17 mouse cellular contexts compared by ENCODE assay signal in the genomic region with DNA sequence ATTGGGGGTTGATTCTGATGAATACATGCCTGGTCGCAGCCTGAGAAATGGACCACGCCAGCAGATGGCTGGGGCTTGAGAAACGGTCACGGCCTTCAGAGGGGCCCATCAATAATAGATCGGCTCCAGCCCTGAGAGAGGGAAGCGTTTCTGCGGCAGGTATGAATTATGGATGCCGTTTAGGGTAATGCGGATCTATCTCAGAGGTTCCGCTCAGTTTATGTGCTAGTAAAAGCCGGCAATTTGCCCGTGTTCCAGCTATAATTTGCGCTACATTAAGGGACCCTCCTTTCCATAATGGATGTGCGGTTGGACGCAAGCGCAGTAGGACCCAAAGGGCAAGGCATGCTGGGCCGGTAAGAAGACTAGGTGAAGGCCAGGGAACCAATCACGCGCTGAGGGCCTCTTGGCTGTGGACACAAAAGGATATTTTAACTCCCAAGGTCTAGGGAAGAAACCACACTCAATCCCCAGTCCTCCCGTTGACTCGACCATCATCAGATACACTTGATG.
DNase-seq lines count a peak whose midpoint lies in the region; ATAC-seq and TF ChIP-seq lines count a peak whose summit lies in the region.
"Had no signal": no experiment of that assay in that cellular context is flagged by ENCODE, and none has a peak within 500 bp of the region (broad histone marks: within the 10 kb centered on the region; RNA-seq: fewer than 3 reads in every experiment).

No protein-coding gene starts in this region.

- TF ChIP-seq CTCF in brain, embryonic 14.5 days (IDR thresholded peaks at IDR 0.05; ENCODE audit: borderline replicate concordance, extremely low read depth, insufficient read depth, insufficient read length), result no peak
- no peak for TF ChIP-seq CTCF in cerebellum, adult 2 months (IDR thresholded peaks at IDR 0.05; ENCODE audit: borderline replicate concordance, insufficient read depth, low read depth, low read length)

- H3K4me3 ChIP-seq in midbrain, embryonic 12.5 days, result no peak overlapping the region
- no peak overlapping the region for H3K4me3 ChIP-seq in midbrain, embryonic 11.5 days (ENCODE audit: low read depth, low read length)
- no peak overlapping the region for H3K4me3 ChIP-seq in midbrain, embryonic 15.5 days
- no peak overlapping the region for H3K4me3 ChIP-seq in limb, embryonic 10.5 days
- no peak overlapping the region for H3K4me3 ChIP-seq in cerebellum, adult 2 months (replicated peaks; ENCODE audit: insufficient read depth, low read depth, low read length)
- H3K4me3 ChIP-seq: embryonic facial prominence, embryonic 12.5 days; erythroblast, embryonic 14.5 days; forebrain, embryonic 13.5 days; heart, adult 2 months; heart, embryonic 15.5 days; limb, embryonic 15.5 days; liver, embryonic 15.5 days had no signal

- H3K4me1 ChIP-seq in midbrain, embryonic 12.5 days, result no peaks in the 10 kb centered on the region
- no peaks in the 10 kb centered on the region for H3K4me1 ChIP-seq in midbrain, embryonic 11.5 days (ENCODE audit: control insufficient read depth, insufficient read depth, low read length)
- no peaks in the 10 kb centered on the region for H3K4me1 ChIP-seq in midbrain, embryonic 15.5 days
- no peaks in the 10 kb centered on the region for H3K4me1 ChIP-seq in limb, embryonic 10.5 days
- no peaks in the 10 kb centered on the region for H3K4me1 ChIP-seq in cerebellum, adult 2 months (ENCODE audit: control insufficient read depth, insufficient read depth, low read length)
- H3K4me1 ChIP-seq: embryonic facial prominence, embryonic 12.5 days; forebrain, embryonic 13.5 days; heart, embryonic 15.5 days; limb, embryonic 15.5 days; liver, embryonic 15.5 days had no signal

- H3K27ac ChIP-seq in midbrain, embryonic 12.5 days (replicated peaks), result peak overlapping the region; percentile 15; the same call in 1 of the 2 replicates
- H3K27ac ChIP-seq in midbrain, embryonic 11.5 days (ENCODE audit: low read depth, low read length), result no peak overlapping the region
- H3K27ac ChIP-seq in midbrain, embryonic 15.5 days, result no peak overlapping the region
- no peak overlapping the region for H3K27ac ChIP-seq in limb, embryonic 10.5 days
- no peak overlapping the region for H3K27ac ChIP-seq in cerebellum, adult 2 months (ENCODE audit: insufficient read depth, low read length)
- H3K27ac ChIP-seq: embryonic facial prominence, embryonic 12.5 days; forebrain, embryonic 13.5 days; heart, adult 2 months; heart, embryonic 15.5 days; kidney, postnatal 0 days; limb, embryonic 15.5 days; liver, embryonic 15.5 days had no signal

- no peaks in the 10 kb centered on the region for H3K9me3 ChIP-seq in midbrain, embryonic 12.5 days
- no peaks in the 10 kb centered on the region for H3K9me3 ChIP-seq in midbrain, embryonic 11.5 days (ENCODE audit: control insufficient read depth, low read length)
- no peaks in the 10 kb centered on the region for H3K9me3 ChIP-seq in midbrain, embryonic 15.5 days
- H3K9me3 ChIP-seq in limb, embryonic 10.5 days (replicated peaks), result no peaks in the 10 kb centered on the region
- H3K9me3 ChIP-seq: embryonic facial prominence, embryonic 12.5 days; forebrain, embryonic 13.5 days; heart, embryonic 15.5 days; limb, embryonic 15.5 days; liver, embryonic 15.5 days had no signal

- H3K4me2 ChIP-seq in midbrain, embryonic 12.5 days (replicated peaks), result no peak overlapping the region
- no peak overlapping the region for H3K4me2 ChIP-seq in midbrain, embryonic 11.5 days
- no peak overlapping the region for H3K4me2 ChIP-seq in midbrain, embryonic 15.5 days
- H3K4me2 ChIP-seq: embryonic facial prominence, embryonic 12.5 days; forebrain, embryonic 13.5 days; heart, embryonic 15.5 days; limb, embryonic 15.5 days; liver, embryonic 15.5 days had no signal

- DNase-seq in midbrain, embryonic 11.5 days (ENCODE audit: low spot score, missing footprints), result no peak
- peak; percentile 32 for DNase-seq in brain, embryonic 14.5 days (ENCODE audit: low read depth)
- DNase-seq in retina, postnatal 1 day, result peak; percentile 31
- DNase-seq in limb, embryonic 10.5 days (ENCODE audit: low spot score), result no peak
- no peak for DNase-seq in cerebellum, adult 2 months
- DNase-seq: gastrocnemius, postnatal 14 days; heart, adult 2 months; thymus, adult 18-20 months had no signal

- TF ChIP-seq POLR2A in brain, embryonic 14.5 days (IDR thresholded peaks at IDR 0.05; ENCODE audit: borderline replicate concordance, extremely low read depth, insufficient read depth, insufficient read length, poor library complexity, severe bottlenecking), result no peak
- TF ChIP-seq POLR2A in cerebellum, adult 2 months (IDR thresholded peaks at IDR 0.05; ENCODE audit: borderline replicate concordance, insufficient read depth, low read length), result no peak

- H3K9ac ChIP-seq in midbrain, embryonic 12.5 days (replicated peaks), result no peak overlapping the region
- no peak overlapping the region for H3K9ac ChIP-seq in midbrain, embryonic 11.5 days (ENCODE audit: low read length)
- no peak overlapping the region for H3K9ac ChIP-seq in midbrain, embryonic 15.5 days
- H3K9ac ChIP-seq: embryonic facial prominence, embryonic 12.5 days; forebrain, embryonic 13.5 days; heart, embryonic 15.5 days; limb, embryonic 15.5 days; liver, embryonic 15.5 days had no signal

- no peaks in the 10 kb centered on the region for H3K27me3 ChIP-seq in midbrain, embryonic 12.5 days
- H3K27me3 ChIP-seq in midbrain, embryonic 11.5 days (ENCODE audit: control insufficient read depth, insufficient read depth, low read length), result no peaks in the 10 kb centered on the region
- no peaks in the 10 kb centered on the region for H3K27me3 ChIP-seq in midbrain, embryonic 15.5 days (replicated peaks)
- H3K27me3 ChIP-seq in limb, embryonic 10.5 days (ENCODE audit: low read depth, poor library complexity, severe bottlenecking), result no peaks in the 10 kb centered on the region
- H3K27me3 ChIP-seq in cerebellum, adult 2 months (ENCODE audit: control insufficient read depth, insufficient read depth, low read length), result no peaks in the 10 kb centered on the region
- H3K27me3 ChIP-seq: embryonic facial prominence, embryonic 12.5 days; forebrain, embryonic 13.5 days; heart, embryonic 15.5 days; limb, embryonic 15.5 days; liver, embryonic 15.5 days had no signal

- no peak; the same call in 1 of the 2 replicates for ATAC-seq in midbrain, embryonic 12.5 days (ENCODE audit: low FRiP score, low read depth)
- no peak for ATAC-seq in midbrain, embryonic 11.5 days (ENCODE audit: low FRiP score)
- ATAC-seq in midbrain, embryonic 15.5 days (replicated peaks), result peak; percentile 50
- ATAC-seq: forebrain, embryonic 13.5 days had no signal

- WGBS in midbrain, embryonic 12.5 days, result 92% methylated on average over 21 of the region's 21 CpGs
- WGBS in midbrain, embryonic 11.5 days, result 89% methylated on average over 21 of the region's 21 CpGs
- 72% methylated on average over 21 of the region's 21 CpGs for WGBS in midbrain, embryonic 15.5 days
- 88% methylated on average over 21 of the region's 21 CpGs for WGBS in limb, embryonic 10.5 days
- 95% methylated on average over 21 of the region's 21 CpGs for WGBS in cerebellum, adult 2 months

- no peaks in the 10 kb centered on the region for H3K36me3 ChIP-seq in midbrain, embryonic 12.5 days
- H3K36me3 ChIP-seq in midbrain, embryonic 11.5 days (ENCODE audit: control insufficient read depth, insufficient read depth, low read length), result no peaks in the 10 kb centered on the region
- no peaks in the 10 kb centered on the region for H3K36me3 ChIP-seq in midbrain, embryonic 15.5 days (replicated peaks)
- H3K36me3 ChIP-seq in limb, embryonic 10.5 days, result no peaks in the 10 kb centered on the region
- H3K36me3 ChIP-seq: embryonic facial prominence, embryonic 12.5 days; heart, embryonic 15.5 days; limb, embryonic 15.5 days; liver, embryonic 15.5 days had no signal

Comparison
In these comparisons a context has a peak if more than half of its experiments do, and no peak if none do; other contexts are left out.
1. DNase-seq: peak in brain, embryonic 14.5 days (single experiment) and retina, postnatal 1 day (single experiment); none in midbrain, embryonic 11.5 days (single experiment), limb, embryonic 10.5 days (single experiment) and cerebellum, adult 2 months (0 of 2).